Mouse (Mus musculus) adrenal gland, adult 8-10 months (tissue): ENCODE measurements at regions not wholly inside any gene's neighbourhood (a gene's known extent, or its start where the extent isn't known, plus 50 kb on each side); places are given as distances from the start of the nearest gene placed in this dataset.
"Not testable (repeated sequence)": the region's sequence is repeated elsewhere in the genome, so short reads cannot be mapped to it uniquely, and the experiment has no call there.

Source experiments
- DNase-seq: peaks from one replicate; pipeline ENCODE4 v3.0.0; 2022

GRCm38 (mm10) chr6:41225382-41225781 lies 76.7 kb upstream of the Try4 start:
- DNase-seq, result no peak

- no peak for DNase-seq
Observed at GRCm38 (mm10) chr6:41218415-41218814, 83.7 kb upstream of the Try4 start.

DNA sequence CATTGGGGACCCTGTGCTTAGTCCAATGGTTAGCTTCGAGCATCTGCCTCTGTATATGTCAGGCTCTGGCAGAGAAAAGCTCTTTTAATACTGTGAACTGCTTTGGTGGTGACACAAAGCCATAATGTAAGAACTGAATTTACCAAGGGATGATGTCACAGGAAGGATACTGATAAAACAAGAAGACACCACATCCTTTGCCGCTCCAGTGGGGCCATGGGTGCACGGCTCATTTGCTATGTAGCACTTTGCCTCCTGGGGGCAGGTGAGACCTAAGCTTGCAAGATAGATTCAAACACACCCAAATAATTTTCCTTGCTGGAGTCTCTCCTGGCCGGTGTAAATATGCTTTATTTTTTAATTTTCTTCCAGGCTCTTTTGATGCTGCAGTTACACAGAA lies 86.2 kb upstream of the Try4 start:
- DNase-seq, result no peak

DNA sequence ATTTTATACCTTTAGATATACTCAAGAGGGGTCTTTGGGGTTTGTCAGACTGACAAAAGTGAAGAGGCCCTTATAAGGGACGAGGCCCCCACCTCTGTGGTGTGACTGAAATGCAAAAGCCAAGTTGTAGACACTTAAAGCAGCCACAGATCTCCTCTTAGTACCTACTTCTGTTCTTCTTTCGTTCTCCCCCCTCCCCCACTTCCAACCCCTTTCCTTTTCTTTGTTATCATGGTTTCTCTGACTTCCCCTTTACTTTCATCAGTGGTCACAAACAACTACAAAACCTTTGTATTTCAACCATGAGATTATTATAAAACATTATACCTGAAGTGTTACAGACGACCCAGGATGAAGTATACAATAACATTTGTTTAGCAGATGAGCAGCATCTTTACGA lies 96.2 kb upstream of the Try4 start:
- DNase-seq, result no peak

GRCm38 (mm10) chr6:41202882-41203281 lies 99.2 kb upstream of the Try4 start:
- no peak for DNase-seq

GRCm38 (mm10) chr6:41202302-41202701 lies 99.8 kb upstream of the Try4 start:
- no peak for DNase-seq

DNA sequence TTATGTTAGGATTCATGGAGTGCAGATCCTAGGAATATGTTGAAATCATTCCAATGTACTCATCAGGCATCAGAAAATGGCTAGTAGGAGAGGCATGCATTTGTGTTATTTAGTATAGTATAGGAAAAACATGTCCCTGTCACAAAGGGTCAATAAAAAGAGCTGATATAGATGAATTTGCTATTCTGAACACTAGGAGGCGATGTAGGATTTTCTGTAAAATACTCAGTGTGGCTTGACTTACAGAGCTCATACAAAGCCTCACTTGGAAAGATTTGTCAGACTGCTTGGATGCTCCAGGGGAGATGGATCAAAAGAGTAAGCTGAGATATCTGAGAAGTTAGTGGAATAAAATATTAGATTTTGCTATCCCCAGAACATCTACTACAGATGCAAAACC lies 107.6 kb upstream of the Try4 start:
- no peak for DNase-seq

GRCm38 (mm10) chr6:41191734-41192326 lies 110.2 kb upstream of the Try4 start:
- DNase-seq, result no peak

GRCm38 (mm10) chr6:41188910-41189309 lies 113.2 kb upstream of the Try4 start:
- DNase-seq, result no peak

DNA sequence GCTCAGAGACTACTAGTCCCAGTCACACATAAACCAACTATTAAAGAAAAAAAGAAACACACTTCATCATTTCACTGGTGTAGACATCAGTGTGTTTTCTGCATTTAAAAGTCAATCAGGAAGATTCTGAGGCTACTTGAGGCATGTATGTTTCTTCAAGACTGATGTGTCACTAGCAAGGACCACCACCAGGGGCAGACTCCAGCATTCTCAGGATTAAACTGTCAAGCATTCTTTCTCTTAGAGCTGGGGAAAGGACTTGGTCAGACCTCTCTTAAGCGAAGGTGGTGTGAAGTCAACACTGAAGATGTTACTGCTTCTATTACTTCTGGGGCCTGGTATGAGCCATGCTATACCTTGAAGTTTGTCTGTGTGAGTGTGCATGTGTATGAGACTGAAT lies 114.1 kb upstream of the Try4 start:
- DNase-seq, result no peak

- no peak for DNase-seq
Observed at GRCm38 (mm10) chr6:41178896-41179295, 123.2 kb upstream of the Try4 start.

DNA sequence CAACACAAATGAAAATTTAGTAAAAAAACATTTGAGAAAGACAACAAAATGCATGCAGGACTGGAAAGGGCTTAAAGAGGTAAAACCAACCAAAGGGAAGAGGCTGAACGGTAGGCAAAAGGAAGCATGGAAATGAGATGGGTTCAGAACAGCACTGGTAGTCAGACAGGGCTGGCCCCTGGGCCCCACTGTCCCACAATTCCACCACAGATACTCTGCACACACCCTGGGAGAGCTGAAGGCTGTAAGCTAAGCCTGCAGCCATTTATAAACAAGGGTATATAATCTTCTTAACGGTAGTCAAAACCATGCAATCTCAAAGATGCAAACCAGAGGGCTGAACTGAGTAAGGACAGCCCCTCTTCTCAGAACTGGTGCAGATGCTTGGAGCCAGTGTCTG lies 124.0 kb upstream of the Try4 start:
- no peak for DNase-seq

- DNase-seq, result no peak
Observed at GRCm38 (mm10) chr6:41177152-41177551, 124.9 kb upstream of the Try4 start.

- DNase-seq, result no peak
Observed at GRCm38 (mm10) chr6:41176034-41176433, 126.0 kb upstream of the Try4 start.

DNA sequence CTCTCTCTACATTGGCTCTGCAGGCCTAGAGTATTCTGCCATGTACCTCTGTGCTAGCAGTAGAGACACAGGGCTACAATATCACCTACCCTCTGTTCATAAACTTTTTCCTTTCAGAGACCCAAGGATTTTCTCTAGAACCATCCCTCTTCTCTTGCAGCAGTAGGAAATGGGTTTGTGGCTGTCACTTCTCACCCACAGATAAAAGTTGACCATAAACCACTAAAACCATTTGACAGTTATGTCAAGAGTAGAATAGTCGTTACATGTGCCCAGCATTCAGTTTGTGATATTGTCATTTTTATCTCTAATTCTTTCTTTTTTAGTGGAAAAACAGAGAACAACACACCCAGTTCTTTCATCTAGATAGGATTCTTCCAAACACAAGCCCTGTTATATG lies 128.2 kb upstream of the 2210010C04Rik start:
- no peak for DNase-seq

- DNase-seq, result no peak
Observed at GRCm38 (mm10) chr6:41161693-41162092, 126.4 kb upstream of the 2210010C04Rik start.

- no peak for DNase-seq
Observed at GRCm38 (mm10) chr6:41152101-41152500, 116.8 kb upstream of the 2210010C04Rik start.

DNA sequence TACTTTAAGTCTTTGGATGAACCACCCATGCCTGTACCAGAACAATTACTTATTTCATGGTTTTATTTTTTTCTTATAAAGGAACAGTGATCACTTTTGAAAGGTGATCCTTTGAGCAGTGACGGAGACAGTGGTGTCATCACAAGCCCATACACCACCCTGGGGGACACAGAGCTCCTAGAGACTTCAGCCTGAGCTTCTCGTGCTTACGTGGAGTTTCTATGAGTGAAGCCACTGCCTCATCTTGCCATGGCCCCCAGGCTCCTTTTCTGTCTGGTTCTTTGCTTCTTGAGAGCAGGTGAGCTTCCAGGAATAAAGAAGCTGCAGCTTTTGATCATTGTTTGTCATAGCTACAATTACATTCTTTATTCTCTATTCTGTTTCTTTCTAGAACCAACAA lies 116.2 kb upstream of the 2210010C04Rik start:
- DNase-seq, result no peak

DNA sequence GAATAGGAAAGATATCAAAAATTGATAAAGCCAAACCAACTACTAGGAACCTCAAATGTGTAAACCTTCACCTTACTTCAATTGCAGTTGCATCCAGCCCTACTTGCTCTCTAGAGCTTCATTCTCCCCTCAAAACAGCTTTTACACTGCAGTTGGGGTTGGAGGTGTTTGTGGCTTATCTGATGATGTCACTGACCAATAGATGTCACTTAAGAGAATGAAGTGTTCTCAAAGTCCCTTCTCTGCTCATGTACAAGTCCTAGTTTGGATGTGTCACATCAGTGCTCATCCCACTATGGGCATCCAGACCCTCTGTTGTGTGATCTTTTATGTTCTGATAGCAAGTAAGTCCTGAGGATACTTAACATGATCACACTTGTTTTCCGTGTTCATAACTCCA lies 105.6 kb upstream of the 2210010C04Rik start:
- DNase-seq, result no peak

- DNase-seq, result not testable (repeated sequence)
Observed at GRCm38 (mm10) chr6:41137401-41137777, 102.1 kb upstream of the 2210010C04Rik start.

DNA sequence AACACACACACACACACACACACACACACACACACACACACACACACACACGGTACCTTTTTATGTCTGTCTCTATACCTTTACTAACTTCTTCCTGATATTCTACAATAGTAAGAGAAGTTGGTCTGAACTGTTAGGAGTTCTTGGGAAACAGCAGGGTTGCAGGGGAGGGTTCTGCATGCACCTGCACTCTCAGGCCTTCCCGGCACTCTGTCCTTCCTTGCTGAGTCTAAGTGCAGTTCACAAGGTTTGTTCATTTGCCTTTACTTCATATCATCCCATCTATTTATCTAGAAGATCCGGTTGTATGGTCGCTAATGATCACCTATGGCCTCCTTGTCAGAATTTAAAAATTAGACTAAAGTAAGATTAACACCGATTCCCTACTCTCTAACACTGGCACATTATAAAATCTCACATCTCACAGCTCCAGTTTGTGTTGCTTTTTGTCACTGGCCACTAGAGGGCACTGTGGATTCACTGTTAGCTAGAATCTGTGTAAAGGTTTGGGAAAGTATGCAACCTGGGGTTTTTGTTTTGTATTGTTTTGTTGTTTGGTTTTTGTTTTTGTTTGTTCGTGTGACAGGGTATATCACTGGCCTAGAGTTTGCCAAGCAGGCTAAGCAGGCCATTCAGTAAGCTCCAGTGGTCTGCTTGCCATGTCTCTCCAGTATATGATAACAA lies 101.5 kb upstream of the 2210010C04Rik start:
- no peak for DNase-seq

- no peak for DNase-seq
Observed at GRCm38 (mm10) chr6:41135160-41135559, 99.9 kb upstream of the 2210010C04Rik start.

DNA sequence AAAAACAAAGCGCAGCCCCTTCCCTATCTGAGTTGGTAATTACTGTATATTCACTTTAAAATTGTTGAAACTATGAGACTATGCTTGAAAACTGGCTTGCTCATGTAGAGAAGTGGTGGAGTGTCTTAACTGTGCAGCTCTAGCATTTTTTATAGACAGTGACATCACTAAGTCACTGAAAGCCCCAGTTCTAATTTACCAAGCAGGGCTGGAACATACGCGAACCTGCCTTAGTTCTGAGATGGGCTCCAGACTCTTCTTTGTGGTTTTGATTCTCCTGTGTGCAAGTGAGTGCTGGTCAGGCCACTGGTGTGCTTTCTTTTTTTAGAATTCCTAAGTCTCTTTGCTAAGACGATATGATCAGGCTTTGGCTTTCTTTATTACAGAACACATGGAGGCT lies 94.6 kb upstream of the 2210010C04Rik start:
- DNase-seq, result no peak

GRCm38 (mm10) chr6:41127816-41128215 lies 92.5 kb upstream of the 2210010C04Rik start:
- DNase-seq, result no peak

DNA sequence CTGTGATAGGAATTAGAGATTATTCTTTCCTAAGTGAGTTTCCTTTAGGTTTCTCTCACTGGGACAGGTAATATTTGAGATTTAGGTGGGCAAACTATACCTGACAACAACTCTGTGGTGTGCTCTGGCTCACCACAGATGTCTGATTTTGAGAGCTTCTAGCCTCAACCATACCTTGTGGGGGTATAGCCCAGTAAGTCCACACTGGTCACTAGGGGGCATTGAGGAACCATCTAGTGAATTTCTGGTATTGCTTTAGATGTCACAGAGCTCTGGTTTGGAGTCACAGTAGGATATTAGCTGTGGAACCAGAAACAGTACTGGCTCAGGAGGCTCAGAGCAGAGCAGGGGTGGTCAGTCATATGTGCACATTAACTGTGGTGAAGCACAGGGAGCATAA lies 91.5 kb upstream of the 2210010C04Rik start:
- no peak for DNase-seq
